Mouse (Mus musculus) frontal cortex, postnatal 10 days (tissue): ENCODE measurements at regions not wholly inside any gene's neighbourhood (a gene's known extent, or its start where the extent isn't known, plus 50 kb on each side); places are given as distances from the start of the nearest gene placed in this dataset.
A peak's percentile ranks its signal among the peaks of the same experiment; 100 is the strongest.

Experiments
- DNase-seq, 2 experiments: peaks; one replicate each; pipeline ENCODE4 v3.0.0; 2022; ENCODE audit warnings: low spot score in 2 of 2, mixed read lengths in 1 of 2

- no peak for DNase-seq
Measured at GRCm38 (mm10) chr13:44292476-44293056, 436.7 kb upstream of the Jarid2 start.

- peak in 1 of 2 experiments; percentile 45 for DNase-seq
Measured at GRCm38 (mm10) chr13:44293736-44294416, 435.4 kb upstream of the Jarid2 start.

- DNase-seq: no peak
Measured at GRCm38 (mm10) chr13:44295621-44296020, 433.7 kb upstream of the Jarid2 start.

GRCm38 (mm10) chr13:44300611-44301010 lies 428.7 kb upstream of the Jarid2 start:
- DNase-seq: no peak

- DNase-seq: no peak
Measured at GRCm38 (mm10) chr13:44301215-44301614, 428.1 kb upstream of the Jarid2 start.

- no peak for DNase-seq
Measured at GRCm38 (mm10) chr13:44301936-44302335, 427.3 kb upstream of the Jarid2 start.

- no peak for DNase-seq
Measured at GRCm38 (mm10) chr13:44305134-44305991, 423.9 kb upstream of the Jarid2 start.

GRCm38 (mm10) chr13:44306275-44307050 lies 422.8 kb upstream of the Jarid2 start:
- no peak for DNase-seq

- DNase-seq: no peak
Measured at GRCm38 (mm10) chr13:44308227-44308626, 421.0 kb upstream of the Jarid2 start.

- no peak for DNase-seq
Measured at GRCm38 (mm10) chr13:44312237-44312636, 417.0 kb upstream of the Jarid2 start.

- DNase-seq: no peak
Measured at GRCm38 (mm10) chr13:44316747-44317446, 412.4 kb upstream of the Jarid2 start.

- DNase-seq: no peak
Measured at GRCm38 (mm10) chr13:44317596-44317995, 411.7 kb upstream of the Jarid2 start.

GRCm38 (mm10) chr13:44319101-44319500 lies 410.2 kb upstream of the Jarid2 start:
- DNase-seq: no peak

GRCm38 (mm10) chr13:44319511-44319910 lies 409.8 kb upstream of the Jarid2 start:
- DNase-seq: no peak

GRCm38 (mm10) chr13:44320311-44320710 lies 409.0 kb upstream of the Jarid2 start:
- DNase-seq: no peak

GRCm38 (mm10) chr13:44321009-44321596 lies 408.2 kb upstream of the Jarid2 start:
- DNase-seq: no peak

- no peak for DNase-seq
Measured at GRCm38 (mm10) chr13:44328416-44328815, 400.9 kb upstream of the Jarid2 start.

- DNase-seq: no peak
Measured at GRCm38 (mm10) chr13:44329161-44329560, 400.1 kb upstream of the Jarid2 start.

- no peak for DNase-seq
Measured at GRCm38 (mm10) chr13:44329701-44330100, 399.6 kb upstream of the Jarid2 start.

- DNase-seq: no peak
Measured at GRCm38 (mm10) chr13:44332716-44333240, 396.5 kb upstream of the Jarid2 start.
